Mouse (Mus musculus) cerebellum, postnatal 10 days (tissue): ENCODE measurements around the gene Slc1a7.

Experiments used
- DNase-seq, 2 experiments: peaks; one replicate each; pipeline ENCODE4 v3.0.0; 2021; ENCODE audit warnings: mixed read lengths in 2 of 2

Gene Slc1a7

DNA sequence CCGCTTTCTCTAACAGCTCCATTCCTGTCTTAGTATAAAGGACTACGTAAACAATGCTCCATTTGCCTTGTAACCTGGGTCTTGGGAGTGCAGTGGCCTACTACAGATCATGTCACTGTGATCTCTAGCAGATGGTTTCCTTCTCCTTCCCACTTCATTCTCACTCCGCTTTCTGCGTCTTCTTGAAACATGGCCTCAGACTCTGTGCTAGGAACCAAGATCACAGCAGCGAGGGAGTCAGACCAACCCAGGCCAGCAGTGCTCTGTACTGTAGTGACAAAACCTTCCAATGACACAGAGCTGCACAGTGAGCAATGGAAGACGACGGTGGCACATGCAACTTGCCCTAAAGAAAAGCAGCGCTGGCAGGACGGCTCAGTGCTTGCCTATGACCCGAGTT lies 87.7 kb downstream of the Slc1a7 start:
- DNase-seq, result no peak

GRCm38 (mm10) chr4:108057247-108057646 lies 89.1 kb downstream of the Slc1a7 start:
- no peak for DNase-seq

DNA sequence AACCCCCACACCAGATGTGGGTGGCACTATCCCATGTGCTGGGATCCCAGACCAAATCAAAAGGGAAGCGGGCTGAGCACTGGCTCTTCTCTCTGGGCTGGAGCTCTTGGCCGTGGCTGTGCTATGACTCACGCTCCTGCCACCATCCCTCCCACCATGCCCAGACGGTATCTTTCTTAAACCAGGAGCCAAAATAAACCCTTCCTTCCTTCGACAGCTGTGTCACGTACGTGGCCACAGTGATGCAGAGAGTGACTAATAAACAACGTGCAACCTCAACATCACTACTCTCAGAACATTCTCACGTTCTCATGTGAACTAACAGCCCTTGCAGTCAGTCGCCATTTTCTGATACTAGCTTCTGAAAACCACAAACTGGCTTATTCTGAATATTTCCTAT lies 90.0 kb downstream of the Slc1a7 start:
- no peak for DNase-seq

DNA sequence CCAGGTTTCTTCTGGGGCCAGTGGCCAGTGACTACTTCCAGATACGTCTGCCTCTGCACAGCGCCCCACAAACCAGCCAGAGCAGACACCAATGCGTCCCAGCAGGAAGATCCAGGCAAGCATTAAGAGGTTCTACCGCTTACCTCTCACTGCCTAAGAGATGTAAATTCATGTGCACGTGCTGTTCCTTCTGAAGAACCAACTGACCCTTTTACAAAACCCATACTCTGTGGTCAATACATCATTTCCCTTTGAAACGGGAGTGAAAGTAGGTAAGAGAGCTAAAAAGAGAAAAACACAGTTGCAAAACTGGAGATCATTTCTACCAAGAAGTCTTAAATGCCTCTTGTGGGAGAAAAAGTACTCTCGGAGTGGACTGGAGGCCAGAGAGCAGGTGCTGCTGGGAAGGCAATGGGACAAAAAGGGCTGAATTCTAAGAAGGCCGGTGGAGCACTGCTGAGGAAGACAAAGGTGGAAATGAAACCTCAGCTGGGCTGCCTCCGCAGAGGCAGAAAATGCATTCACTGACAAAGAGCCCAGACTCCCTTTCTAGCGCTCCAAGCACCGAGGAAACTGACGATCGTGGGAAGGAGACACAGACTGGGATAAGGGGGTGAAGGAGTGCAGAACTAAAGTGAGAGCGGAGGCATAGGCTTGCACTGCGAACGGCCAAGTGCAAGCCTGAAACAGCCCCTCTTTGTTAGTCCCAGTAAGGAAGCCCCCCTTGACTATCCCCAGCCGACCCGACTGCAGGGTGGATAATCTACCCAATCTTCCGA lies 91.7 kb downstream of the Slc1a7 start:
- no peak for DNase-seq

DNA sequence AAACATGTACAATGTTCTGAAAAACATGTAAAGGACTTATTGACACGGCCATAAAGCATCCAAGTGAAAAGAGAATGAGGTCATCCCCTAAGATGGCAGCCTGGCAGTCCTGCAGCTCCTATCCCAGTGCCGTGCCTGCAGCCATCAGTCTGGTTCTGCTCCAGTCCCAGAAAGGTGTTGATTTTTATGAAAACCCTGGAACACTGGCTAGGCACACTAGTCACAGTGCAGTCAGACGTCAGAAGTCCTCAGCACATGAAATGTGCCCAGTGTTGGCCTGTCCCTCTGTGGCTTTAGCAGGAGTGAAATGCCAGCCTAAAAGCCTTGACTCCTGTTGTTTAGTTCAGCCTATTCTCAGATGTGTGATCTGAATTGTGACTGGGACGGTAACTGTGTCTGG lies 92.6 kb downstream of the Slc1a7 start:
- DNase-seq, result no peak

DNA sequence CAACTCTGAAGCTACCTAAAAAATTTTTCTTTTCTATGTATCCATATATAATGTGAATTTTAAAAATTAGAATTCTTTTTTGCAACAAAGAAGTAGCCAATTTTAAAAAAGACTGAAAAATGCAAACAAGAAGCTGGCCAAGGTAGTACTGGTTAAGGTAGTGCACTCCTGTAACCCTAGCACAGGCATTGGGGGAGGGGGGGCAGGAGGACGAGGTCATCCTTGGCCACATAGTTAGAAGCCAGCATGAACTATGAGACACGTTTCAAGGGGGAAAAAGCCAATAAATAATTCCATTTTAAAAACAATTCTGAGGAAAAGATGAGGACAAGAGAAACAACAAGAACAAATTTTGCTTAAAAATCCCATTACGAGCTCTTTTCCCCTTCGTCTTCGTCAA lies 94.4 kb downstream of the Slc1a7 start:
- DNase-seq, result no peak
